Mouse (Mus musculus) kidney, postnatal 25 days (tissue): ENCODE measurements around the gene Olfr713.

Experiments used
- DNase-seq, 2 experiments: peaks; one replicate each; pipeline ENCODE4 v3.0.0; 2021; ENCODE audit warnings: mixed read lengths in 2 of 2

Olfr713 gene

DNA sequence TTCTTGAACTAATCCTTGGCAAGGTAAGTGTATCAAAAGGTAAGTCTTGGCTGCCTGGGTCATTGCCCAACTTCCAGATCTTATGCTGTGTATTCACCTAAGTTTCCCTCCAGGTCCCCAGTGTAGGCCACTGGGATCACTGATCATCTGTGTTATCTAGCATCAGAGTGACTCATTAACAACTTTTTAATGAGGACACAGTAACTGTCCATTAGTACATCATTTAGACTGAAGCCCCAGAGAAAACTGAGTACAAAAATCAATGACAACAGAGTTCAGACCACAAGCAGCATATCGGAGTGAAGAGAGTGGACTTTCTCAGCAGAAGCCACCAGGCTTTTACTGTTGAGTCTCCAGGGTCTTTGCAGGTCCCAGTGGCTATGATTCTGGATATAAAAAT is at the start of gene Olfr713:
Gene Olfr713 (plus strand): TSS at position 301 of the 400 bp plus-strand sequence.
- DNase-seq: no peak

DNA sequence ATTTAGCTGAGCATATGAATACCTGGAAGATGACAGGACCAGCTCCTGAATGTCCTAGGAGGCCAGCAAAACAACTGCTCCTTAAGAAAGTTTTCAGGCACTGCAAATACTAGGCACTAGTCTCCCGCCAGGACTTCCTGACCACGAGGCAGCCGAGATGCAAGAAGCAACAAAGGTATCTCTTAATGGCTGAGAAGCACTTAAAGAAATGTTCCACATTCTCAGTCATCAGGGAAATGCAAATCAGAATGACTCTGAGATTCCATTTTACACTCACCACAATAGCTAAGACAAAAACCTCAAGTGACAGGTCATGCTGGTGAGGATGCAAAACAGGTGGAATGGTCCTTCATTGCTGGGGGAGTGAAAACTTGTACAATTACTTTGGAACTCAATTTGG is 45.7 kb upstream of the Olfr713 start:
- no peak for DNase-seq

DNA sequence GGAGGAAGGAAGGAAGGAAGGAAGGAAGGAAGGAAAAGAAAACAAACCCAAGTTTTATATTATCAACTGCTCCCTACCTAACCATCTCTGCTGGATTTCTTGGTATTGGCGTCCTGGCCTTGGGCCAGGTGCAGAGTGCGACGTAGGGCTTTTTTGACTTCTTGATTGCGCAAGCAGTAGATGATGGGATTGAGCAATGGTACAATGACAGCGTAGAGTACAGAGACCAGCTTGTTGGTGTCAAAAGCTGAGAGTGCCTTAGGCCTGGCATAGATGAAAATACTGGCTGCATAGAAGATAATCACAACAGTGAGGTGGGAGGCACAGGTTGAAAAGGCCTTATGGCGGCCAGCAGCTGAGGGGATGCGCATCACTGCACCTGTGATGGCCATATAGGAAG is 30.2 kb upstream of the Olfr713 start:
- DNase-seq: no peak

DNA sequence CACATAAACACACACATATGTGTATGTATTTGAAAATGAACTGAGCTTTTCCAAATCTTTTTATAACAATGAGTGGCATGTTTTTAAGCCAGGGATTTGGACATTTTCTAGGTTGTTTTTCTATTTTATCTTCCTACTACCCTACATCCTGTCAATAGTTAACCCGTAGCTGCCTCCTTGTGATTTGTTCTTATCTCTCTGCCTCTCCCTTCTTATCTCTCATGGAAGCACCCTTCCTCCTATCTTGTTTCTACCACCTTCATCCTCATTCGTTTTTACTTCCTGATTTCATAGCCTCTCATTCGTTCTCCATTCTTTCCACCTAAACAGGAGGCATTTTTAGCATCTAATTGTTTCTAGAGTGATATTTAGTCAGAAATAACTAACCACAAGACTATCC is 26.8 kb upstream of the Olfr713 start:
- no peak for DNase-seq

DNA sequence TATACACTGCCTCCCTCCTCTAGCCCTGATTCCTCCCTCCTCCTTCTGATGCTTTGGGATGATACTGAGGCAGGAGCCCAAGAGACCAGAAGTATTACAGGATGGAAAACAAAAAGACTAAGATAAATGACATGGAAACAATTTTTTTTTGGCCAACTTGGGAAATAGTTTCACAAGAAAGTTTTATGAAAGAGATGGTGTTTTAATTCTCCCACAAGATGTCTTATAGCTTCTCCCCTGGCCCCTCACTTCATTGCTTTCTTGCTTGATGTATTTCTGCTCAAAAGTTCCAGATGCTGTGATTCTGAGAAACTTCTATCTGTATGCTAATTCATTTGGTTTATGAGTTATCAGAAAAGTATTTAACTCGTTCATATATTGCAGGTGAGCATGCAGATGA is 25.0 kb upstream of the Olfr713 start, which contains the start of gene Olfr2:
Gene Olfr2 (minus strand): TSS at position 101 of the 400 bp plus-strand sequence.
- DNase-seq: no peak

DNA sequence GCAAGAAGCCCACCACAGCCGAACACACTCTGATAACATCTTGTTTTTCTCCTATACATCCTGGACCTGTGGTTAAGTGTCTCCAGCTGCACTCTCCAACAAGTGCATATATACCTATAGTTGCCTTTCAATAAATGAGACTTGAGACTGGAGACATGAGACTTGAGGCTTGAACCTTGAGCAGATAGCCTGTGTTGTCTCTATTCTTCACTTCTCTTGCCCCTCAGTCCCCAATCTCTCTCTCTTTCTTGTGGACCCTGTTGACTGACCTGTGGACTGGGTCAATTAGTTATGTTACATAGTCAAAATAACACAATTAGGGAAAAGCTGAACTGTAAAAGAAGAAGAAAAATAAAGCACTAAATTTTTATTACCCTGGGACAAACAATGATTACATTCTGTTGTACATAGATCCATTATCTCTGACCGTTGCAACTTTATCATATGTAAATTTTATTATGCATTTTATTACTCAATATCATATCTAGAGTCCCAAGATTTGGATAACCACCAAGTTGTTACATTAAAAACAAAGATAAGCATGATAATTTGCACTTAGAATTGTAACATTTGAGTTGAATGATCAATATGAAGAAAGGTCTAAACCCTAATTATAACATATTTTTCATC is 9.1 kb downstream of the Olfr713 start:
- no peak for DNase-seq

DNA sequence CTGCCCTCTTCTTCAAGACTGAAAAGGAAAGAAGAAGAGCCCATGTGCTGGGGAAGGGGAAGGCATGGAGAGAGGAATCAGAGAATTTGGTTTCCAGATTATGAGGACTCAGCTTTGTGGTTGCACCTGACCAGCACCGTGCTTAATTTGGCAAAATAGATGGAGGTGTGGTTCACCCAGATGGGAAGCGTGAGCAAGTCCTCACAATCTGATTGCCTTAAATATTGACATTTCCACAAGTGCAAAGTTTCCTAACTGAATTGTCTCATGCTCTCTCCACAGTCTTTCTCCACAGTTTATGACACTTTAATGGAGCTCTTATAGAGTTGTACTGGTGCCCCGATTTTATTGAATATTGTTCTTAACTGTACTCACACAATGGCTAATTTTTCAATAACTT is 12.2 kb downstream of the Olfr713 start:
- no peak for DNase-seq

DNA sequence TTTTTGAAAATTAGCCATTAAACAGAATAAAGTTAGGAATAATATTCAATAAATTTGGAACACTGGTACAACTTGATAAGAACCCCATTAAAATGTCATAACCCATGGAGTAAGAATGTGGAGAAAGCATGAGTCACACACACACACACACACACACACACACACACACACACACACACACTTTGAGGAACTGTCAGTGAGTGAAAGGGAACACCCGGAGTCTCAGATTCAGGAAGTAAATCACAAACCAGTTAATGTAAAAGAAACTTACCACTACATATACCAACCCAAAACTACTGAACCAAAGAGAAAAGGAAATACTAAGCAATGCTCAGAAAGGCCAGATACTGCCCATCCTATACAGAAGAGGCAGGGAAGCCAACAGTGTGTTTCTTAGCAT is 13.4 kb downstream of the Olfr713 start:
- DNase-seq: no peak

DNA sequence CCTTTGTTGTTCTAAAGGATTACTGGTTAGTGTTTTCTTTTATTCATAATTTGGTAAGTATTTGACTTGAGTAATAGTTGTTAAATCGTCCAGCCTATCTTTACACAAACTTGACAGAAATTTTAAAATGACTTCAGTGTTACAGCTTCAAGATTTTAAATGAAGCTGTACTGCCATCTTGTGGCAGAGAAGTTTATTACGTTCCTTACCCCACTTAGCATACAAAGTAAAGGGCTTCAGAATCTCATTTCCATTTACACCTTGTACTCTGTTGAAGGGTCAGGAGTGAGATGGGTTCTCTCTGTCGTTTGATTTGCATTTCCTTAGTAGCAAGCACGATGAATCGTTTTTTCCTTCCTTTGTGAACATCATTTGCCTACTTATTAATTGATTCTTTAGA is 14.9 kb downstream of the Olfr713 start:
- peak in 1 of 2 experiments; percentile 60 for DNase-seq

DNA sequence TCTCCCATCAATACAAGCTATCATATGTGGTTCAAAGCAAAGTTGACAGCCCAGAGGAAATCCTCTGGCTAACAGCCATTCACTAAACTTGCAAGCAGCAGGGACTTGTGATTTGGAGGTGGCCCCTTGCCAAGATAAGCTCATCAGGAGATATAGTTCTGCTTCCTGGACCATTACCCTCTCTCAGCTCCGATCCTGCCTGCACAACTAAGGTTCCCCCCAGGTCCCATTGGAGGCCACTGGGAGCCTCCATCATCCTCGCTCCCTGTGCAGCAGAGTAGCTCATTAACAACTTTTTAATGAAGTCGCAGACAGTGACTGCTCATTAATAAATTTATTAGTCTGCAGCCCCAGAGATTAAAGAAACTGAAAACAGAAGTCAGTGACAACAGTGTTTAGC is 16.6 kb downstream of the Olfr713 start:
- no peak for DNase-seq

DNA sequence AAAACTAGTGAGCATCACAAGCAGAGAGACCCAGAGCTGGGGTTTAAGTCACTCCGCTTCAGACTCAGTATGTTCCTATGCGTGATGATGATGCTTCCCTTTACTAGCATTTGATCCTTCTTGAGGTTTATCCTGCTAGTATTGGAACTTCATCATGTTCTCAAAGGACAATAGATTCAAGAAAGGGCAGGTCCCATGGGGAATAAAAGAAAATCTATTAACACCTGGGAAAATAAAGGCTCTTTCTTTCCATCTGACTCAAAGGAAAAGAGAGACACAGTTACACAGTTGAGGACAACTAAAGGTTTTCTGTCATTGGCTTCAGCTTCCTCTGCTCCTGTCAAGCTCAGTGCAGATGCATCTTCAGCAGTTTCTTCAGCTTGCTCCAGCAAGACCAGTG is 39.7 kb downstream of the Olfr713 start, which contains the start of gene Olfr714:
Gene Olfr714 (plus strand): TSS at position 301 of the 400 bp plus-strand sequence.
- no peak for DNase-seq
